Mouse (Mus musculus): ENCODE measurements at regions not wholly inside any gene's neighbourhood (a gene's known extent, or its start where the extent isn't known, plus 50 kb on each side); places are given as distances from the start of the nearest gene placed in this dataset.

DNA sequence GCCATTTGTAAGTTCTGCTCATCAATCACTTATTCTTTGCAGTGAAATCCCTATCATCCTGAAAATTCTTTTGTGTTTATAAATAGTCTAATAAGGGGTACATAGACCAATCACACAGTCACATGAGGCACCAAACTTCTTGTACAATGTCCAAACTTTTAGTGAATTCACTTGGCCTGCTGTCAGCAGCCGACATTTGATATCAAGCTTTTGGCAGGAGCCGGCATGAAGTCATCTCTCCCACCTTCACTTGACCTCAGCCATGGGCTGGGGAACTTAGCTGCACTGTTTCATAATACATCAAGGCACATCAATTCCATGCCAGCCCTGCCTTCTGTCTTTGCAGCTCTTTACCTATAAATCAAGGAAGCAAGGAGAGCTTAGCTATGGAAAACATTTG, 679.0 kb downstream of the Iqcm start:
- no peak for TF ChIP-seq CTCF (IDR thresholded peaks at IDR 0.05; ENCODE audit: low read depth, low read length)
- no peak for TF ChIP-seq GATA1 (IDR thresholded peaks at IDR 0.05; ENCODE audit: borderline replicate concordance, low read length)
- TF ChIP-seq POLR2AphosphoS5 (IDR thresholded peaks at IDR 0.05; ENCODE audit: insufficient replicate concordance, low read depth, low read length): no peak
- no peak for TF ChIP-seq TAL1 (conservative IDR thresholded peaks at IDR 0.05; ENCODE audit: low read depth, low read length)
